Mouse (Mus musculus) CH12.LX (cell line): ENCODE data around the gene Ryr3.

Source experiments
- CHD2 ChIP-seq: IDR thresholded peaks from 2 replicates; pipeline ENCODE4 v1.6.1; 2011; ENCODE audit warnings: low read length, improper control_type of control experiment
- CTCF ChIP-seq, 2 experiments: IDR thresholded peaks in 1 of 2; conservative IDR thresholded peaks in 1 of 2; 2 replicates each; pipeline ENCODE4 v1.5.1; 2011 to 2012; ENCODE audit warnings: low read depth in 2 of 2, low read length in 2 of 2, improper control_type of control experiment in 1 of 2, inconsistent platforms in 1 of 2, mild to moderate bottlenecking in 1 of 2, moderate library complexity in 1 of 2
- JUN ChIP-seq: IDR thresholded peaks from 2 replicates; pipeline ENCODE4 v1.6.1; 2011; ENCODE audit warnings: low read depth, mild to moderate bottlenecking, low read length, improper control_type of control experiment, moderate library complexity; ENCODE audit not compliant: insufficient read depth
- MAX ChIP-seq: IDR thresholded peaks from 2 replicates; pipeline ENCODE4 v1.6.1; 2011; ENCODE audit warnings: low read length, improper control_type of control experiment
- MXI1 ChIP-seq: IDR thresholded peaks from 2 replicates; pipeline ENCODE4 v1.6.1; 2011; ENCODE audit warnings: mild to moderate bottlenecking, low read depth, low read length, improper control_type of control experiment
- NRF1 ChIP-seq: IDR thresholded peaks from 2 replicates; pipeline ENCODE4 v1.6.1; 2014; ENCODE audit warnings: low read depth, mild to moderate bottlenecking, inconsistent platforms, low read length, improper control_type of control experiment, moderate library complexity
- POLR2A ChIP-seq: IDR thresholded peaks from 2 replicates; pipeline ENCODE4 v1.6.1; 2011; ENCODE audit warnings: low read depth, mild to moderate bottlenecking, improper control_type of control experiment, low read length
- TBP ChIP-seq: conservative IDR thresholded peaks from 2 replicates; pipeline ENCODE4 v1.6.1; 2011; ENCODE audit warnings: low read depth, low read length, improper control_type of control experiment
- USF1 ChIP-seq: IDR thresholded peaks from 2 replicates; pipeline ENCODE4 v1.6.1; 2014; ENCODE audit warnings: low read depth, mild to moderate bottlenecking, inconsistent platforms, low read length, improper control_type of control experiment
- ZC3H11A ChIP-seq: IDR thresholded peaks from 2 replicates; pipeline ENCODE4 v1.6.1; 2012; ENCODE audit warnings: low read depth, mild to moderate bottlenecking, inconsistent platforms, low read length, improper control_type of control experiment
- ZKSCAN1 ChIP-seq: IDR thresholded peaks from 2 replicates; pipeline ENCODE4 v1.6.1; 2012; ENCODE audit warnings: low read depth, inconsistent platforms, low read length, improper control_type of control experiment, borderline replicate concordance

DNA sequence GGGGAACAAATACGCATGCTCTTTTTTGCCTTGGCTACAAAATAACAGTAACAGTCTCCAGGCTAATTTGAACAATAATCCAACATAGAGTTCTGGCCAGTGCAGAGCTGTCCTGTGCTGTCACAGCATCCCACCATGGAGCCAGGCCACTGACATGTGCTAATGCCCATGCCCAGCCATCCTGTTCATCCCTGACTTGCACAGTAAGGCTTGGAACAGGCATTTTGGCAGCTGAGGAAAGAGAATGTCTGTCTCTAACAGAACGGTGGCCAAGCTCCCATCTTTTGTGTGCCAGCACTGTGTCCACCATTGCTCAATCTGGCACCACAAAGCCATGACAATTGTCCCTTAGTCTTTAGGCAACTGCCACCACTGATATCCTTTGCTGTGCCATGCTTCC, 200.7 kb downstream of the Ryr3 start:
- TF ChIP-seq USF1 (no peak), ZC3H11A (no peak), CTCF (conservative IDR thresholded peaks at IDR 0.05 in 1 of 2, IDR thresholded peaks at IDR 0.05 in 1 of 2; ENCODE audit: low read depth in 2 of 2, low read length in 2 of 2) (no peak), POLR2A (no peak), CHD2 (no peak), MXI1 (no peak), MAX (no peak), TBP (no peak), ZKSCAN1 (no peak), NRF1 (no peak), JUN (no peak)
